ENCODE assay signal across 7 mouse cellular contexts in genomic region chr9:44772750-44773651, GRCm38 (mm10). TPM values are rescaled to one million over a fixed set of nuclear protein-coding genes. Genes with fewer than 3 reads are reported as not detected.
DNase-seq lines count a peak whose midpoint lies in the region; ATAC-seq lines count a peak whose summit lies in the region.

No protein-coding gene starts in this region.

- no peaks in the 10 kb centered on the region for H3K27me3 ChIP-seq in intestine, embryonic 15.5 days (replicated peaks)
- no peaks in the 10 kb centered on the region for H3K27me3 ChIP-seq in midbrain, embryonic 10.5 days (ENCODE audit: low read depth, poor library complexity, severe bottlenecking)

- intact Hi-C loops in gastrocnemius, postnatal 36 days (cut with DNase I) = no loop called here
- intact Hi-C loops in left cerebral cortex, postnatal 25 days (cut with DNase I) = no loop called here

- peak overlapping the region; percentile 79 for H3K4me3 ChIP-seq in intestine, embryonic 15.5 days (replicated peaks)
- H3K4me3 ChIP-seq in midbrain, embryonic 10.5 days = peak overlapping the region; percentile 85

- no peaks in the 10 kb centered on the region for H3K36me3 ChIP-seq in intestine, embryonic 15.5 days
- H3K36me3 ChIP-seq in midbrain, embryonic 10.5 days = peaks cover 24% of the 10 kb centered on the region

- ATAC-seq in intestine, embryonic 15.5 days = peak; percentile 99

- whole genome bisulfite sequencing in intestine, embryonic 15.5 days = under 1% methylated on average over 41 of the region's 41 CpGs
- 1% methylated on average over 41 of the region's 41 CpGs for WGBS in midbrain, embryonic 10.5 days

- peak overlapping the region; percentile 87 for H3K27ac ChIP-seq in intestine, embryonic 15.5 days
- peak overlapping the region; percentile 91 for H3K27ac ChIP-seq in midbrain, embryonic 10.5 days (replicated peaks)

- peak overlapping the region; percentile 82 for H3K4me2 ChIP-seq in intestine, embryonic 15.5 days (replicated peaks)

- H3K4me1 ChIP-seq in intestine, embryonic 15.5 days (replicated peaks) = no peaks in the 10 kb centered on the region
- H3K4me1 ChIP-seq in midbrain, embryonic 10.5 days = peaks cover 8% of the 10 kb centered on the region

- peak; percentile 95 for DNase-seq in adrenal gland, adult 2 months
- DNase-seq in embryo, embryonic 11.5 days (ENCODE audit: low read depth, low spot score) = peak; percentile 89
- peak; percentile 88 to 89 for DNase-seq in gastrocnemius, postnatal 36 days
- peak; percentile 92 to 96 for DNase-seq in left cerebral cortex, postnatal 25 days (ENCODE audit: low spot score in 2 of 2)
- peak; percentile 93 for DNase-seq in midbrain, embryonic 10.5 days (ENCODE audit: low spot score)
- DNase-seq in right cerebral cortex, postnatal 4 days = peak; percentile 92

- peak overlapping the region; percentile 81 for H3K9ac ChIP-seq in intestine, embryonic 15.5 days

- no peaks in the 10 kb centered on the region for H3K9me3 ChIP-seq in intestine, embryonic 15.5 days
- no peaks in the 10 kb centered on the region for H3K9me3 ChIP-seq in midbrain, embryonic 10.5 days (replicated peaks)

RNA-seq across cellular contexts. Expression of gene Ift46, which starts 5.3 kb away (rescaled TPM):
- total RNA-seq in adrenal gland, adult 2 months (2021) = 100 to 1,000 TPM in 1 of 2 experiments, 10 to 100 TPM in 1; 73.0 to 102 TPM
- polyA plus RNA-seq in adrenal gland, adult 2 months (2012; rRNA removed) = 20.7 and 22.2 TPM in 2 replicates
- total RNA-seq in gastrocnemius, postnatal 36 days (2021) = 10 to 100 TPM; 21.4 to 28.2 TPM
- polyA plus RNA-seq in intestine, embryonic 15.5 days (2015; fragmentation: Nextera tagmentation; extraction: Ambion mirVana) = 79.8 and 82.8 TPM in 2 replicates
- total RNA-seq in left cerebral cortex, postnatal 25 days (2021) = 10 to 100 TPM; 68.8 to 83.5 TPM
- polyA plus RNA-seq in midbrain, embryonic 10.5 days (2016; fragmentation: Nextera tagmentation; extraction: Ambion mirVana) = 130 and 144 TPM in 2 replicates

RNA-seq across cellular contexts. Expression of gene Arcn1, which starts 5.4 kb away (rescaled TPM):
- 100 to 1,000 TPM; 145 to 172 TPM for total RNA-seq in adrenal gland, adult 2 months (2021)
- polyA plus RNA-seq in adrenal gland, adult 2 months (2012; rRNA removed) = 17.1 and 23.2 TPM in 2 replicates
- 10 to 100 TPM; 62.6 to 73.4 TPM for total RNA-seq in gastrocnemius, postnatal 36 days (2021)
- polyA plus RNA-seq in intestine, embryonic 15.5 days (2015; fragmentation: Nextera tagmentation; extraction: Ambion mirVana) = 184 and 193 TPM in 2 replicates
- 100 to 1,000 TPM in 1 of 2 experiments, 10 to 100 TPM in 1; 98.0 to 103 TPM for total RNA-seq in left cerebral cortex, postnatal 25 days (2021)
- polyA plus RNA-seq in midbrain, embryonic 10.5 days (2016; fragmentation: Nextera tagmentation; extraction: Ambion mirVana) = 165 and 172 TPM in 2 replicates

RNA-seq across cellular contexts. Expression of gene Tmem25, which starts 26.1 kb away (rescaled TPM):
- 1 to 10 TPM; 3.1 to 9.8 TPM for total RNA-seq in adrenal gland, adult 2 months (2021)
- polyA plus RNA-seq in adrenal gland, adult 2 months (2012; rRNA removed) = 15.7 and 22.1 TPM in 2 replicates
- 1 to 10 TPM; 6.1 to 6.2 TPM for total RNA-seq in gastrocnemius, postnatal 36 days (2021)
- 4.8 and 5.2 TPM in 2 replicates for polyA plus RNA-seq in intestine, embryonic 15.5 days (2015; fragmentation: Nextera tagmentation; extraction: Ambion mirVana)
- 10 to 100 TPM; 49.0 to 53.0 TPM for total RNA-seq in left cerebral cortex, postnatal 25 days (2021)
- 1.8 and 3.2 TPM in 2 replicates for polyA plus RNA-seq in midbrain, embryonic 10.5 days (2016; fragmentation: Nextera tagmentation; extraction: Ambion mirVana)

RNA-seq across cellular contexts. Expression of gene Ttc36, which starts 29.9 kb away (rescaled TPM):
- 1 to 10 TPM; 1.6 to 4.1 TPM for total RNA-seq in adrenal gland, adult 2 months (2021)
- polyA plus RNA-seq in adrenal gland, adult 2 months (2012; rRNA removed) = 16.6 and 21.5 TPM in 2 replicates
- total RNA-seq in gastrocnemius, postnatal 36 days (2021) = not detected
- polyA plus RNA-seq in intestine, embryonic 15.5 days (2015; fragmentation: Nextera tagmentation; extraction: Ambion mirVana) = 4.0 and 4.4 TPM in 2 replicates
- under 1 TPM in 1 of 2 experiments, not detected in 1; 0.99 TPM for total RNA-seq in left cerebral cortex, postnatal 25 days (2021)
- polyA plus RNA-seq in midbrain, embryonic 10.5 days (2016; fragmentation: Nextera tagmentation; extraction: Ambion mirVana) = 0.26 TPM in 1 of 2 replicates, not detected in the other

RNA-seq across cellular contexts. Expression of gene Phldb1, which starts 38.0 kb away (rescaled TPM):
- 10 to 100 TPM; 24.9 to 54.1 TPM for total RNA-seq in adrenal gland, adult 2 months (2021)
- polyA plus RNA-seq in adrenal gland, adult 2 months (2012; rRNA removed) = 59.7 and 90.9 TPM in 2 replicates
- 10 to 100 TPM; 33.5 to 33.9 TPM for total RNA-seq in gastrocnemius, postnatal 36 days (2021)
- polyA plus RNA-seq in intestine, embryonic 15.5 days (2015; fragmentation: Nextera tagmentation; extraction: Ambion mirVana) = 17.6 and 18.9 TPM in 2 replicates
- 10 to 100 TPM; 54.9 to 70.7 TPM for total RNA-seq in left cerebral cortex, postnatal 25 days (2021)
- 40.8 and 49.1 TPM in 2 replicates for polyA plus RNA-seq in midbrain, embryonic 10.5 days (2016; fragmentation: Nextera tagmentation; extraction: Ambion mirVana)

Comparison
In these comparisons a context has a peak if more than half of its experiments do, and no peak if none do; other contexts are left out.
1. Peak in every context shown above with its lines: DNase-seq, ATAC-seq, H3K4me3 ChIP-seq and H3K27ac ChIP-seq.
2. RNA of gene Tmem25, which starts 26.1 kb away (total RNA-seq): 49.0 to 53.0 TPM in left cerebral cortex, postnatal 25 days; 3.1 to 9.8 TPM in adrenal gland, adult 2 months and 6.1 to 6.2 TPM in gastrocnemius, postnatal 36 days; every median in the first group is over 4 times any median in the second.